Mouse (Mus musculus) ES-Bruce4 (cell line): ENCODE measurements at regions not wholly inside any gene's neighbourhood (a gene's known extent, or its start where the extent isn't known, plus 50 kb on each side); places are given as distances from the start of the nearest gene placed in this dataset.

ENCODE experiments used
- H3K27ac ChIP-seq: 2 replicates; pipeline ENCODE4 v1.5.1; 2012; ENCODE audit warnings: low read length, inconsistent platforms; ENCODE audit not compliant: insufficient read depth
- H3K27me3 ChIP-seq: 2 replicates; pipeline ENCODE4 v1.6.1; 2012; ENCODE audit warnings: mild to moderate bottlenecking, low read length, inconsistent platforms; ENCODE audit not compliant: control insufficient read depth, poor library complexity, insufficient read depth, severe bottlenecking
- H3K36me3 ChIP-seq: 2 replicates; pipeline ENCODE4 v1.6.1; 2012; ENCODE audit warnings: inconsistent platforms, mild to moderate bottlenecking, low read length, moderate library complexity; ENCODE audit not compliant: control insufficient read depth, poor library complexity, insufficient read depth, severe bottlenecking
- H3K4me1 ChIP-seq: one replicate; pipeline ENCODE4 v1.8.1; 2011; ENCODE audit warnings: low read length; ENCODE audit not compliant: control insufficient read depth, insufficient read depth
- H3K4me3 ChIP-seq: 2 replicates; pipeline ENCODE4 v1.5.1; 2011; ENCODE audit warnings: low read depth, mild to moderate bottlenecking, low read length
- H3K9ac ChIP-seq: 2 replicates; pipeline ENCODE4 v1.6.1; 2012; ENCODE audit warnings: low read depth, mild to moderate bottlenecking, inconsistent platforms; ENCODE audit not compliant: poor library complexity, severe bottlenecking
- H3K9me3 ChIP-seq: replicated peaks from 2 replicates; pipeline ENCODE4 v1.6.1; 2012; ENCODE audit warnings: mild to moderate bottlenecking, low read length, inconsistent platforms; ENCODE audit not compliant: control insufficient read depth, poor library complexity, insufficient read depth, severe bottlenecking
- CTCF ChIP-seq: IDR thresholded peaks from one replicate; pipeline ENCODE4 v1.8.1; 2011; ENCODE audit warnings: low read depth, low read length
- EP300 ChIP-seq: IDR thresholded peaks from 2 replicates; pipeline ENCODE4 v1.6.1; 2011; ENCODE audit warnings: low read depth, low read length; ENCODE audit not compliant: insufficient read depth
- POLR2A ChIP-seq: IDR thresholded peaks from one replicate; pipeline ENCODE4 v1.8.1; 2011; ENCODE audit warnings: low read length; ENCODE audit not compliant: insufficient read depth

DNA sequence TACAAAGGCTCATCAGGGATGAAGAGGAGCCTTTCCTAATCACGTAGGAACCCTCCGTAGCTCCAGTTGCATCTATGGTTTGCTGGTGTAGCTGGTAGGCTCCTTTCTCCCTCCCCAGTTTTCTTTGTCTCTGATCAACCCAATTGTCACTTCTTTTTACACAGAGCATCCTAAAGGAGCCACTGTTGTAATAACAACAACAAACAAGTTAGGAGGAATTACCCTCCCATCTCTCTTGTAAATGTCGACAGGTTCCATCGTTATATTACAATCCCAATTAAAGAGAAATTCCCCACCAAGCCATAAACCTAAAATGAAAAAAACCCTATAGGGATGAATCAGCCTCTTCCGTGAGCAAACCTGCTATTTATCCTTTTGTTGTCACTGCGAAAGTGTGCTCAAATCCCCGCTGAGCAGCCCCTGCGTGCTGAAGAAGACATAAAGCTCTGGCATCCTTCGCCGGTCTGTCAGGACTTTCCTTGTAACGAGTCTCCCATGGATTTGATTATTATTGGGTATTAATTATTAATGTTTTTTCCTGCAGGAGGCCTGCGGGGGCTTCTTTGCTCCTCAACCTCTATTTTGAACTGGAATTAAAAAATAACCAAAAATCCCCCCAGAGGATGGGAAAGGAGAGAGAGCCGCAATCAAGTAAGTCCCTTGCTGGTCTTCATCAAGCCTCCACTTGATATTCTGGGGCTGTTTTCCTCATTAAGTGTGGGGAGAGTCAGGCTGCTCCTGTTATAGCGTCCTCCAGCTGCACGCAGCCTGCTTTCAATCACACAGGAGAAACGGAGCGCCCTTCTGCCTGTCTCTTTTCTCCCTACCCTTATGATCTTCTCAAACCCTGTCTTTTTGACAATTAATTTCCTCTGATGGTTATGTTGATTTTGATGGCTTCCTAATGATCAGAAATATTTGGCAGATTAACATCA, 619.1 kb upstream of the Camk1g start:
- H3K27ac ChIP-seq: no peak overlapping the region
- no peak for TF ChIP-seq EP300
- no peak for TF ChIP-seq POLR2A
- no peak for TF ChIP-seq CTCF
- H3K36me3 ChIP-seq: no peaks in the 10 kb centered on the region
- no peaks in the 10 kb centered on the region for H3K9me3 ChIP-seq
- H3K9ac ChIP-seq: no peak overlapping the region
- H3K27me3 ChIP-seq: no peaks in the 10 kb centered on the region
- no peak overlapping the region for H3K4me3 ChIP-seq
- no peaks in the 10 kb centered on the region for H3K4me1 ChIP-seq

DNA sequence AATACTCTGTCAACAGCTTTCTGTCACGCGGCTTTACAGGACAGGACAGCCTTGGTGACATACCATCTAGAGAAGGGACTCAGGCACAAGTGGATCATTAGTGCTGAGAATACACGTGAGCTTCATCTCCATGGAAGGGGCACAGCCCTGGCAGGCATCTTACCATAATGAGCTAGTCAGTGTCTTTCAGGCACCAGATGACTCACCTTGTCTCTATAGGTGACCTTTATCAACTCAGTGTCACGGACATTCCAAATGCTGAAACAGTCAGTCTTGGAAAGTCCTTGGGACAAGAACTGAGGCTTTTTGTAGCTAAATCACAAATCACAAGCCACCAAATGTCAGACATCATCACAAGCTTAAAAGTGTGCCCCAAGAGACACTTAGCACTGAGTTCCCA, 610.5 kb upstream of the Camk1g start:
- Histone ChIP-seq H3K27me3 (no peaks in the 10 kb centered on the region), H3K4me1 (no peaks in the 10 kb centered on the region), H3K9ac (no peak overlapping the region), H3K27ac (no peak overlapping the region), H3K9me3 (no peaks in the 10 kb centered on the region), H3K4me3 (no peak overlapping the region), H3K36me3 (no peaks in the 10 kb centered on the region)
- no peak for TF ChIP-seq EP300

DNA sequence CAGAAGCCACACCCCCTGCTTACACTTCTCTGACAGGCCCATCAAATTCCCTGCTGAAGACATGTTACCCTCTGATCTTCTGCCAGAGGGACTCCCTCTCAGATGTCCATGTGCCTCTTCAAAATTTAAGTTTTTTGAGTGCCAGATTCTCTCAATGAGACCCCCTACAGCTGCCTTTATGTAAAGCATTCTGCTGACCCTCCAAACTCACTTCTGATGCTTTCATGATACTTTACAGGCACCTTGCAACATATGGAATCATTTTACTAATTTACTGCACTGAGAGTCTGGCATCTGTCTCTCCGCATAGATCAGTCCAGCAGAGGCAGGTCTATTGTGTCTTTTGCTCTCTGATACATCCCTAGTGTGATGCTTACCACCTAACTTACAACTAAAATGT, 601.4 kb upstream of the Camk1g start:
- TF ChIP-seq POLR2A (no peak), EP300 (no peak), CTCF (no peak)
- Histone ChIP-seq H3K27ac (no peak overlapping the region), H3K36me3 (no peaks in the 10 kb centered on the region), H3K27me3 (no peaks in the 10 kb centered on the region), H3K9me3 (no peaks in the 10 kb centered on the region), H3K9ac (no peak overlapping the region), H3K4me3 (no peak overlapping the region), H3K4me1 (no peaks in the 10 kb centered on the region)

DNA sequence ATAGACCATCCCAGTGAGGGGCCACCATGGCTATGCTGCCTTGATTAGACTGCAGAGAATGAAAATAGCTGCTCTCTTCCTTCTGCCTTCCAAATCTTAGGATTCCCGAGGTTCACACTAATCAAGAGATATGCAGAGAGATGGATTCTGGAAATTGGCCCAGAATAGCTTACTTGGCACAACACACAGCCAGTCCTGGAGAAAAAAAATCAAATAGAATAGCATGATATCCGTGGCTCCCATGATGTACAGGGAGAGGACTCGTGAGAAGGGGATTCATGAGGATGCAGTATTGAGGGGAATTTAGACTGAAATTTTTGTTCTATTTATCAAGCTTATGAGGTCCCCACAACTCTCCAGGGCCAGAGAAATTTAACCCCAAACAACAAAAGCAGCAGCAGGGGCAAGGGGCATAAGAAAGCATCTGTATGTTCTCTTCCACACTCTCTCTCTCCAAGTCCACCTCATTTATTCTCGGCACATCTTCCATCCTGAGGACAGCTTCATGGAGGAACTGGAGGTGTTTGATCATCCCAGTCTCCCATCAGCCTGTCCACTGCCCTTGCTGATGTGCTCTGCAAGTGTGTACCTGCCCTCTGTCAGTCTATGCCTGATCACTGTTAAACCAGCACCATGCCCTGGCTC, 599.3 kb upstream of the Camk1g start:
- Histone ChIP-seq H3K9ac (no peak overlapping the region), H3K9me3 (no peaks in the 10 kb centered on the region), H3K4me3 (no peak overlapping the region), H3K27me3 (no peaks in the 10 kb centered on the region), H3K27ac (no peak overlapping the region), H3K36me3 (no peaks in the 10 kb centered on the region), H3K4me1 (no peaks in the 10 kb centered on the region)
- TF ChIP-seq CTCF (no peak), POLR2A (no peak), EP300 (no peak)

DNA sequence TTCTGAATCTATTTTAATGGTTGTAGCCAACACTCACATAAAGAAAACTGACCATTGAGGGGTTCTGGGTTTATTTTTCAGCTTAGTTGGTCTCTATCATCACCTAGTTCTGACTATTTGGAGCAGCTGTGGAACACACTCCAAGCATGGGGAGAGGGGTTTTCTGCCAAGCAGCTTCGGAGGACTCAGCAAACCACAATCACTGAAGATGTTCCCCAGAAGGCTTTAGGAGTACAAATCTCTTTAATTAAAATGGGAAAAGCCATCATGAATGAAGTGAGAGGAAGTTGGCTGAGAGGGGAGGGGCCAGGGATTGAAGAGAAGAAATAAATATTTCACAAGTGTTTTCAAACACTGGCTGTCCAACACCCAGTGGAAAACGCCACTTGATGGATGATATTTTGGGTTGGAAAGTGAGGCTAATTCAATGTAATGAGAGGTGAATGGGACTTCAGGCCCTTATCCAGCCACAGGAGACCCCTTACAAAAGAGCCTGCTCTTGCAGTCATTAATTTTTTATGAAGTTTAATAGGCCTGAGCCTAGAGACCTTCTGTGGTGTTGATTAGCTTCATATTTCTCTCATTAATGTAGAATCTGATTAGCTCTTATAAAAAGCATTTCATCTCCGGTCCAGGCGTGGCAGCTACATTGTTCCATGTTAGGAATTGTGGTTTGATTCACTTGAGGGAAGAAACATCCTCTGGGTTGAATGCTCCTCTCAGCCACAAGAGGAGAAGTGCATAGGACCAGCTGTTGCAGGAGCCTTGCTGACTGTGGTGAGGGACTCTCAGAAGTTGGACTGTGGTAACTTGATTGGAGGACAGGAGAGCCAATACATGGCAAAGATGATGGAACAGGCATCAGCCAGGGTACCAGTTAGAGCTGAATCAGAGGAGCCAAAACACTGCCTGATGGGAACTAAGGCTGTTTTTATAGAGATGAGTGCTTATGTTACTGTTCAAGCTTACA, 598.1 kb upstream of the Camk1g start:
- no peaks in the 10 kb centered on the region for H3K36me3 ChIP-seq
- TF ChIP-seq EP300 (no peak), POLR2A (no peak), CTCF (no peak)

More for the DNA sequence above, 598.1 kb upstream of the Camk1g start:
- Histone ChIP-seq H3K9me3 (no peaks in the 10 kb centered on the region), H3K4me3 (no peak overlapping the region), H3K9ac (no peak overlapping the region), H3K27me3 (no peaks in the 10 kb centered on the region), H3K27ac (no peak overlapping the region), H3K4me1 (no peaks in the 10 kb centered on the region)
